Mouse (Mus musculus) MEL (cell line): Measurements from ENCODE around the gene Tbc1d2.

Experiments used
- EP300 ChIP-seq, 2 experiments: IDR thresholded peaks; 2 replicates each; pipeline ENCODE4 v1.6.1; 2011; ENCODE audit warnings: improper control_type of control experiment in 2 of 2, low read length in 2 of 2, low read depth in 1 of 2, mild to moderate bottlenecking in 1 of 2
- JUND ChIP-seq: IDR thresholded peaks from 2 replicates; pipeline ENCODE4 v1.6.1; 2011; ENCODE audit warnings: low read depth, mild to moderate bottlenecking, improper control_type of control experiment, low read length

DNA sequence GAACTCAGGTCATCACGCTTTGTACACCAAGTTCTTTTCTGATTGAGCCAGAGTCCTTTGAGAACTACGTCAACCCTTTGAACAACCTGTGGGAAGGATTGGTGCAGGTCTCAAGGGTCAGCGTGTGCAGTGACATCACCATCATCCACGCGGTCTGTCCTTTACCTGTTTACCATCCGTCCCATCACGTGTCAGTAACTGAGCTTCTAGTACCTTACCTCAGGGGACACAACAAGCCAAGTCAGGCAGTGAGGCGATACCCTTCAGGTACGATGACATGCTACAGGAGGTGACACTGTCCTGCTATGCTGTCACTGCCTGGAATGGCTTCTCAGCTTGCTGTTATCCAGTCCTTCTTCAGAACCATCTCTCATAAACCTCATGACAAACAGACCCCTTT, 11.4 kb upstream of the Tbc1d2 start:
- TF ChIP-seq EP300 (IDR thresholded peaks at IDR 0.05; ENCODE audit: low read depth in 1 of 2, low read length in 2 of 2) (no peak), JUND (no peak)
